Mouse (Mus musculus) C2C12 (cell line): ENCODE data around the gene Ces1c. TPM values are rescaled to one million over a fixed set of nuclear protein-coding genes. Genes with fewer than 3 reads are reported as not detected.

Source experiments
- H3K27me3 ChIP-seq: one replicate; pipeline ENCODE4 v1.6.1; 2011; ENCODE audit not compliant: control insufficient read depth, insufficient read depth, insufficient read length
- H3K36me3 ChIP-seq: one replicate; pipeline ENCODE4 v1.6.1; 2011; ENCODE audit not compliant: control insufficient read depth, insufficient read depth
- H3K4me3 ChIP-seq: one replicate; pipeline ENCODE4 v1.5.1; 2011; ENCODE audit warnings: mild to moderate bottlenecking, control low read depth; ENCODE audit not compliant: poor library complexity, insufficient read depth, severe bottlenecking
- H3K79me2 ChIP-seq: one replicate; pipeline ENCODE4 v1.6.1; 2011; ENCODE audit not compliant: control insufficient read depth, insufficient read depth
- H3K79me3 ChIP-seq: one replicate; pipeline ENCODE4 v1.6.1; 2011; ENCODE audit warnings: low read depth, control low read depth
- H3ac ChIP-seq: one replicate; pipeline ENCODE3; 2011; ENCODE audit warnings: low read depth; ENCODE audit not compliant: control insufficient read depth, insufficient read length
- CEBPB ChIP-seq: IDR thresholded peaks from one replicate; pipeline ENCODE4 v1.6.1; 2011; ENCODE audit warnings: low read depth, mild to moderate bottlenecking, control low read depth, moderate library complexity
- CTCF ChIP-seq: IDR thresholded peaks from one replicate; pipeline ENCODE4 v1.5.1; 2011; ENCODE audit not compliant: control insufficient read depth, insufficient read depth, insufficient read length
- FOSL1 ChIP-seq: IDR thresholded peaks from one replicate; pipeline ENCODE4 v1.8.0; 2011; ENCODE audit warnings: mild to moderate bottlenecking, low read length; ENCODE audit not compliant: poor library complexity, insufficient read depth, severe bottlenecking
- MAX ChIP-seq: IDR thresholded peaks from one replicate; pipeline ENCODE4 v1.6.1; 2011; ENCODE audit warnings: mild to moderate bottlenecking, control low read depth
- MYOD1 ChIP-seq: IDR thresholded peaks from one replicate; pipeline ENCODE4 v1.6.1; 2011; ENCODE audit warnings: low read depth; ENCODE audit not compliant: control insufficient read depth, insufficient read length
- MYOG ChIP-seq: IDR thresholded peaks from one replicate; pipeline ENCODE4 v1.6.1; 2011; ENCODE audit not compliant: control insufficient read depth, insufficient read length; ENCODE audit errors: extremely low read depth
- USF1 ChIP-seq: IDR thresholded peaks from one replicate; pipeline ENCODE4 v1.6.1; 2011; ENCODE audit warnings: low read depth, mild to moderate bottlenecking, control low read depth, moderate library complexity
- polyA plus RNA-seq: library from polyadenylated mRNA; unstranded; fragments of >200 nt; fragmentation: generic; extraction: Trizol; gene quantifications from one replicate; pipeline ENCODE4 v1.2.1, GENCODE M21; 2012; ENCODE audit warnings: missing spikeins

The Ces1c gene
- polyA plus RNA-seq, 1 experiment: not detected

- H3K36me3 ChIP-seq: no peaks in the 10 kb centered on the region
- H3K79me2 ChIP-seq: no peaks in the 10 kb centered on the region
- no peaks in the 10 kb centered on the region for H3K27me3 ChIP-seq
- H3K4me3 ChIP-seq: no peak overlapping the region
- H3K79me3 ChIP-seq: no peaks in the 10 kb centered on the region
- no peak for TF ChIP-seq MAX
- TF ChIP-seq MYOD1: no peak
- no peak for TF ChIP-seq MYOG
- TF ChIP-seq CEBPB: no peak
- TF ChIP-seq FOSL1: no peak
- TF ChIP-seq USF1: no peak
- no peak for TF ChIP-seq CTCF
- no peak overlapping the region for H3ac ChIP-seq
Observed at GRCm38 (mm10) chr8:93163363-93163762, 32.3 kb upstream of the Ces1c start.

GRCm38 (mm10) chr8:93151401-93151800, 20.3 kb upstream of the Ces1c start:
- no peak overlapping the region for H3K4me3 ChIP-seq

GRCm38 (mm10) chr8:93147331-93147730, 16.2 kb upstream of the Ces1c start:
- Histone ChIP-seq H3ac (no peak overlapping the region), H3K36me3 (no peaks in the 10 kb centered on the region), H3K4me3 (no peak overlapping the region), H3K79me2 (no peaks in the 10 kb centered on the region), H3K27me3 (no peaks in the 10 kb centered on the region), H3K79me3 (no peaks in the 10 kb centered on the region)
- TF ChIP-seq USF1 (no peak), MAX (no peak), MYOG (no peak), CTCF (no peak), CEBPB (no peak), FOSL1 (no peak), MYOD1 (no peak)

More at GRCm38 (mm10) chr8:93151401-93151800, 20.3 kb upstream of the Ces1c start:
- no peak for TF ChIP-seq MAX
- no peak for TF ChIP-seq USF1
- TF ChIP-seq CTCF: no peak
- no peak for TF ChIP-seq CEBPB
- no peak for TF ChIP-seq MYOD1
- no peak for TF ChIP-seq MYOG
- no peak for TF ChIP-seq FOSL1
- Histone ChIP-seq H3K79me3 (no peaks in the 10 kb centered on the region), H3K27me3 (no peaks in the 10 kb centered on the region), H3ac (no peak overlapping the region), H3K36me3 (no peaks in the 10 kb centered on the region), H3K79me2 (no peaks in the 10 kb centered on the region)

DNA sequence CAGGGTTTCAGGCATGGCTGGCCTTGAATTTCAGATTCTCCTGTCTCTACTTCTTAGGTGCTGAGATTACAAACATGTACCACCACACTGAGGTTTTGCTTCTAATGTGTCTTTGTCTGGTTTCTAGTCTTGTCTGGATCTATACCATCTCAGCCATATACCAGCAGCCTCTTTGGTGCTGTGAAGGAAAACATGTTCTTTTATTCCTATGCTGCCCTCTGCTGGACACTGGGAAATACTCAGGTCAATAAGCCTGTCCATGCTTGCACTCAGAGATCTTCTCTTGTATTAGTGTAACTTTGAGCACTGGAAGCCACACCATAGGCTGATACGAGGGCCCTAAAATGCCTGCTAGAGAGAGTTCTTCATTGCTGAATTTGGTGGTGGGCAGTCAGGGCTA, 9.6 kb upstream of the Ces1c start:
- H3K27me3 ChIP-seq: no peaks in the 10 kb centered on the region
- no peak overlapping the region for H3ac ChIP-seq
- no peaks in the 10 kb centered on the region for H3K79me3 ChIP-seq
- H3K36me3 ChIP-seq: no peaks in the 10 kb centered on the region
- no peak overlapping the region for H3K4me3 ChIP-seq
- no peaks in the 10 kb centered on the region for H3K79me2 ChIP-seq
- TF ChIP-seq CTCF: no peak

DNA sequence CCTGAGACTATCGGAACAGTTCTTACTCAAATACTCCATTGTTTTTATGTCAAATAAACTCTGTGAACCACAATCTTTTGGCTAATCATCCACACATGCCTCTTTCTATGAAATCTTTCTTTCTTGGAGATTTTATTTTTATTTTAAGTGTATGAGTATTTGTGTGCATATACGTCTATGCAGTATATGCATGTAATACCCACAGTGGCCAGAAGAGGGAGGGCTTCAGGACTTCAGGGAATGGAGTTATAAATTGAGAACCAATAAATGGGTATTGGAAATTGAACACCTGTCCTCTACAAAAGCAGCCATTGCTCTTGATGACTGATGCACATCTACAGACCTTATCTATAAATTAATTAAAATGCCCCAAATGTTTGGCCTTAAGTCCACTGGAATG, 1.1 kb upstream of the Ces1c start:
- Histone ChIP-seq H3K79me3 (no peaks in the 10 kb centered on the region), H3K36me3 (no peaks in the 10 kb centered on the region), H3K4me3 (no peak overlapping the region), H3K27me3 (no peaks in the 10 kb centered on the region), H3K79me2 (no peaks in the 10 kb centered on the region), H3ac (no peak overlapping the region)
- no peak for TF ChIP-seq MYOD1
- TF ChIP-seq MAX: no peak
- TF ChIP-seq CTCF: no peak
- TF ChIP-seq FOSL1: no peak
- no peak for TF ChIP-seq USF1
- no peak for TF ChIP-seq MYOG
- no peak for TF ChIP-seq CEBPB

DNA sequence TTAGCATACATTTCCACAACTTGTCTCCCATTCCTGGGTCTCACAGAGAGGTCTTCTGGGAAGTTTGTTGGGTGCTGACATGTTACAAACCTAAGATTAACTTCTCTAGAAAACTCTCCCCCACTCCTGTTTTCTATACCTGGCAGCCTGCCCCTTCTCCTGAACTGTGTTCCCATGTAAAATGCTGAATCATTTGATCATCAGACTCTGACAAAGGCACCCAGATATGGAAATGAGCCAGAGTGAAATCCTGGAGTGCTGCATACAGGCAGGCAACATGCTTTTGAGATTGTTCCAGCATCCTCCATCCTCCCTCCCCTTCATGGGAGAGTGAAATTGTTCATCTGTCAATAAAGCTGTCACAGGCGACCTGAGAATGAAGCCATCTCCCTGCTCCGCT, 4.6 kb downstream of the Ces1c start:
- Histone ChIP-seq H3K79me3 (no peaks in the 10 kb centered on the region), H3K79me2 (no peaks in the 10 kb centered on the region), H3ac (no peak overlapping the region), H3K36me3 (no peaks in the 10 kb centered on the region), H3K4me3 (no peak overlapping the region), H3K27me3 (no peaks in the 10 kb centered on the region)
- no peak for TF ChIP-seq MYOG
- TF ChIP-seq CEBPB: no peak
- no peak for TF ChIP-seq MYOD1
- no peak for TF ChIP-seq CTCF
- no peak for TF ChIP-seq USF1
- TF ChIP-seq MAX: no peak
- no peak for TF ChIP-seq FOSL1

DNA sequence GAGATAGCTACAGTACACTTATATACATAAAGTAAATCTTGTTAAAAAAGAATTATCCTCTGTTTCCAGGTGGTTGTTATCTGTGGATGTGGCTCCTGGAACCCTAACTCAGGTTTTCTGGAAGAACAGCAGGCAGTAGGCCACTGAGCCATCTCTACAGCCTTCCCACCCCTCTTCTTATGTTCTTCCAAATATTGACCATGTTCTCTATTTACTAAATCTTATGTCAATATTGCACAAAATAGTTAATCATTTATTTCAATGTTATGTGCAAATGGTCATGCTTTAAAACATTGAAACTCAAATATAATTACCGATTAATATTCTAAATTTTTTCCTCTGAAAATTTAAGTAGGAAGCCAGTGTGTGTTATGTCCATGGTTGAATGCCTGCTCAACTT, 9.1 kb downstream of the Ces1c start:
- H3K36me3 ChIP-seq: no peaks in the 10 kb centered on the region
- no peak overlapping the region for H3ac ChIP-seq
- H3K27me3 ChIP-seq: no peaks in the 10 kb centered on the region
- no peak for TF ChIP-seq CEBPB
- no peaks in the 10 kb centered on the region for H3K79me3 ChIP-seq
- no peak overlapping the region for H3K4me3 ChIP-seq
- no peaks in the 10 kb centered on the region for H3K79me2 ChIP-seq
